Mouse (Mus musculus): ENCODE data around the gene Ncoa5. TPM values are rescaled to one million over a fixed set of nuclear protein-coding genes. Genes with fewer than 3 reads are reported as not detected.

Ncoa5 gene
- polyA plus RNA-seq, 1 experiment from 2014 or later = 79.5 TPM

DNA sequence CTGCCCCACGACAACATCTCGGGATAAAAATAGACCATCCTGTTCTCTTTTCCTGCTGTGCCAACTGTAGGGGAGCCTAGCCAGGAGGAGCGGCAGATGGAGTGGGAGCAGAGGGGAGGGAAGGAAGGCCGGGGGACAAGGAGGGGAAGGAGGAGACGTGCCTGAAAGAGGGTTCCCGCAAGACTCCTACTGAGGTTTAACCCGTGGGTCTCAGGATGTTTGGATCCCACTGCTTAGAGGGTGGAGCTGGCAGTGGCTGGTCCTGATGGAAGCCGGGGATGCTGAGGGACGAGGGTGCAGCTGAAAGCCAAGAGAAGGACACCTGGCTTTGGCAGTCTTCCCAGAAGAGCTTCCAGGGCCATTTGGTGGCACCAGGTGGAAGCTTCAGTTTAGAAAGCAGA is 38.7 kb upstream of the Ncoa5 start:
- H3K27ac ChIP-seq (ENCODE audit: low read depth, low read length) = no peak overlapping the region
- peaks cover 11% of the 10 kb centered on the region for H3K4me1 ChIP-seq (replicated peaks; ENCODE audit: control insufficient read depth, insufficient read depth, low read length)
- 22% methylated on average over 9 of the region's 9 CpGs for whole genome bisulfite sequencing
- ATAC-seq (ENCODE audit: low FRiP score) = no peak
- no peak overlapping the region for H3K4me2 ChIP-seq (replicated peaks; ENCODE audit: low read depth, low read length)
- H3K36me3 ChIP-seq (ENCODE audit: control insufficient read depth, insufficient read depth, low read length) = no peaks in the 10 kb centered on the region
- no peak for DNase-seq (ENCODE audit: low spot score)
- no peak overlapping the region for H3K4me3 ChIP-seq (ENCODE audit: low read depth, low read length)
- H3K9me3 ChIP-seq (ENCODE audit: control insufficient read depth, low read length) = no peaks in the 10 kb centered on the region
- H3K27me3 ChIP-seq (ENCODE audit: control insufficient read depth, insufficient read depth, low read length) = peaks cover 22% of the 10 kb centered on the region
- H3K9ac ChIP-seq (ENCODE audit: low read depth, low read length) = no peak overlapping the region

- Histone ChIP-seq H3K9me3 (ENCODE audit: control insufficient read depth, low read length) (no peaks in the 10 kb centered on the region), H3K4me1 (replicated peaks; ENCODE audit: control insufficient read depth, insufficient read depth, low read length) (no peaks in the 10 kb centered on the region), H3K4me2 (replicated peaks; ENCODE audit: low read depth, low read length) (peak overlapping the region; percentile 28; the same call in 1 of the 2 replicates), H3K27me3 (ENCODE audit: control insufficient read depth, insufficient read depth, low read length) (peaks cover 10% of the 10 kb centered on the region), H3K36me3 (ENCODE audit: control insufficient read depth, insufficient read depth, low read length) (no peaks in the 10 kb centered on the region), H3K9ac (ENCODE audit: low read depth, low read length) (peak overlapping the region; percentile 19; the same call in 1 of the 2 replicates), H3K4me3 (ENCODE audit: low read depth, low read length) (no peak overlapping the region), H3K27ac (ENCODE audit: low read depth, low read length) (no peak overlapping the region)
- peak; percentile 84 for DNase-seq (ENCODE audit: low spot score)
- ATAC-seq (ENCODE audit: low FRiP score) = peak; percentile 35; the same call in 1 of the 2 replicates
- WGBS = 19% methylated on average over 23 of the region's 23 CpGs
Measured at GRCm38 (mm10) chr2:165070096-165070816, 35.6 kb upstream of the Ncoa5 start.

DNA sequence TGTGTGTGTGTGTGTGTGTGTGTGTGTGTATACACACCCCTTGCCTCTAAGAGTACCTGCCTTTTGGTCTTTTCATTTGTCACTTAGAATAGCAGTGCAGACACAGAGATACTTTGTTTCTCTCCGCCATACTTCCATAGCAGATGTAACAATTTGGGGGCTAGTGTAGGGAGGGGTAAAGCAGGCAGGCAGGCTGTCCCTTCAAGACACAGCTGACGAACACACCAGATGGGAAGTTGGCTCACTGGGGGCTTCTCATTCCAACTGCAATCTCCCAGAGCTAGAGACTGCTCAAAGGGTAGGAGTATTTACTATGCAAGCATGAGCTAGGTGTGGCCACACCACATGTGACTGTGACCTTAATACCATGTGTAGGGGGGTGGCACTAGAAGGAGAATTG is 34.1 kb upstream of the Ncoa5 start:
- Histone ChIP-seq H3K27ac (ENCODE audit: low read depth, low read length) (no peak overlapping the region), H3K9ac (ENCODE audit: low read depth, low read length) (no peak overlapping the region), H3K4me3 (ENCODE audit: low read depth, low read length) (no peak overlapping the region), H3K36me3 (ENCODE audit: control insufficient read depth, insufficient read depth, low read length) (no peaks in the 10 kb centered on the region), H3K9me3 (ENCODE audit: control insufficient read depth, low read length) (no peaks in the 10 kb centered on the region), H3K4me1 (replicated peaks; ENCODE audit: control insufficient read depth, insufficient read depth, low read length) (no peaks in the 10 kb centered on the region), H3K4me2 (replicated peaks; ENCODE audit: low read depth, low read length) (no peak overlapping the region), H3K27me3 (ENCODE audit: control insufficient read depth, insufficient read depth, low read length) (peaks cover 4% of the 10 kb centered on the region)
- DNase-seq (ENCODE audit: low spot score) (no peak), ATAC-seq (ENCODE audit: low FRiP score) (no peak)
- WGBS = 67% methylated on average over 2 of the region's 2 CpGs

- Histone ChIP-seq H3K9ac (ENCODE audit: low read depth, low read length) (no peak overlapping the region), H3K36me3 (ENCODE audit: control insufficient read depth, insufficient read depth, low read length) (no peaks in the 10 kb centered on the region), H3K4me3 (ENCODE audit: low read depth, low read length) (no peak overlapping the region), H3K9me3 (ENCODE audit: control insufficient read depth, low read length) (no peaks in the 10 kb centered on the region), H3K4me1 (replicated peaks; ENCODE audit: control insufficient read depth, insufficient read depth, low read length) (no peaks in the 10 kb centered on the region), H3K27ac (ENCODE audit: low read depth, low read length) (no peak overlapping the region), H3K4me2 (replicated peaks; ENCODE audit: low read depth, low read length) (no peak overlapping the region), H3K27me3 (ENCODE audit: control insufficient read depth, insufficient read depth, low read length) (no peaks in the 10 kb centered on the region)
- DNase-seq (ENCODE audit: low spot score) = no peak
- WGBS = 76% methylated on average over 7 of the region's 7 CpGs
- ATAC-seq (ENCODE audit: low FRiP score) = no peak
Measured at GRCm38 (mm10) chr2:165064489-165064888, 29.8 kb upstream of the Ncoa5 start.

DNA sequence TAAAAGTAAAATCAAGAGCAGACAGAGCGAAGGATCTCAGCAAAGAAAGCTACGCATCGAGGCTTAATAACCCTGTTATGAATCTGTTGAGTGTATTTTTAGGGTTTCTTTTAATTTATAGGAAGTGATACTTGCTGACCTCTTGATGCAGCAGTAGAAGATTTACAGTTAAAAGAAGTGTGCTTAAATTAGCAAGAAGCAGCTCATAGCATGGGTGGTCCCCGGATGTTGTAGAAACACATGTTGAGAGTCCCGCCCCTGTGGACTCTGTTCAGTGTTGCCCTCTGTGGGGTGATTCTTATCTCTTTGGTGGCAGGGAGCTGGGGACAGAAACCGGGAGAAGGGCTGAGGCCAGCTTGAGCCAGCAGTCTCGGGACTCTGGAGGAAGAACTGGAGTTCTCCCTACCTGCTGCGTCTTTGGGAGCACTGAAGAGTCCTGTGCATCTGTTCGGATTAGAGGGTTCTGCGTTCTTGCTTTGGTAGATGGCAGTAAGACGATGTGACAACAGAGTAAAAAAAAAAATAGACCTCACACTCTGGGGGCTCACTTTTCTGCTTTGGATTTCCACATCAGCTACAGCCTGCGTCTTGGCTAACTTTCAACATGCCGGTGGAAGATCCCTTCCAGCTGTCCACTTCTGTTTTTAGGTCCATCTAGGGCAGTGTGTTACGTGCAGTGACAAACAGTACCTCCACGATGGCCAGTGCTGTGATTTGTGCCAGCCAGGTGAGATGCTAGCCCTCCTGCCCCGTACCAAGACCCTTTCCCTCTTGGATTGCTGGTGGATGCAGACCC is 27.2 kb upstream of the Ncoa5 start:
- WGBS = 88% methylated on average over 16 of the region's 16 CpGs
- H3K9ac ChIP-seq (ENCODE audit: low read depth, low read length) = no peak overlapping the region
- no peaks in the 10 kb centered on the region for H3K36me3 ChIP-seq (ENCODE audit: control insufficient read depth, insufficient read depth, low read length)
- H3K27me3 ChIP-seq (ENCODE audit: control insufficient read depth, insufficient read depth, low read length) = no peaks in the 10 kb centered on the region
- H3K4me3 ChIP-seq (ENCODE audit: low read depth, low read length) = no peak overlapping the region
- ATAC-seq (ENCODE audit: low FRiP score) (no peak), DNase-seq (ENCODE audit: low spot score) (no peak)
- no peaks in the 10 kb centered on the region for H3K4me1 ChIP-seq (replicated peaks; ENCODE audit: control insufficient read depth, insufficient read depth, low read length)
- no peak overlapping the region for H3K4me2 ChIP-seq (replicated peaks; ENCODE audit: low read depth, low read length)
- no peak overlapping the region for H3K27ac ChIP-seq (ENCODE audit: low read depth, low read length)
- no peaks in the 10 kb centered on the region for H3K9me3 ChIP-seq (ENCODE audit: control insufficient read depth, low read length)

DNA sequence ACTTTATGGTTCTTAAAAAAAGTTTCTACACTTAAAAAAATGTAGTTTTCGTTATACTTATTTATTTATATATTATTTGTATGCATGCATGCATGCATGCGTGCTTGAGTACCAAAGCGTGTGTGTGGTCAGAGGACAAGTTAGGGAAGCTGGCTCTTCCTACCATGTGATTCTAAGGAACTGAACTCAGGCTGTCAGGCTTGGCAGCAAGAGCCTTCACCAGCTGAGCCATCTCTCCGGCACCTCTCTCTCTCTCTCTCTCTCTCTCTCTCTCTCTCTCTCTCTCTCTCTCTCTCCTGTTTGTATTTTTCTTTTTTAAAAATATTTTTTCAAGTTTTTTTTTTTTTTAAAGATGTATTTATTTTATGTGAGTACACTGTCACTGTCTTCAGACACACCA is 25.3 kb upstream of the Ncoa5 start:
- ATAC-seq (ENCODE audit: low FRiP score) (no peak), DNase-seq (ENCODE audit: low spot score) (no peak)
- no peak overlapping the region for H3K27ac ChIP-seq (ENCODE audit: low read depth, low read length)
- H3K4me1 ChIP-seq (replicated peaks; ENCODE audit: control insufficient read depth, insufficient read depth, low read length) = no peaks in the 10 kb centered on the region
- H3K36me3 ChIP-seq (ENCODE audit: control insufficient read depth, insufficient read depth, low read length) = no peaks in the 10 kb centered on the region
- H3K4me2 ChIP-seq (replicated peaks; ENCODE audit: low read depth, low read length) = no peak overlapping the region
- H3K27me3 ChIP-seq (ENCODE audit: control insufficient read depth, insufficient read depth, low read length) = 0 out of 2 replicates have a peak, but pooled peaks cover 2% of the 10 kb centered on the region
- no peak overlapping the region for H3K4me3 ChIP-seq (ENCODE audit: low read depth, low read length)
- WGBS = 95% methylated on average over 4 of the region's 4 CpGs
- H3K9ac ChIP-seq (ENCODE audit: low read depth, low read length) = no peak overlapping the region
- H3K9me3 ChIP-seq (ENCODE audit: control insufficient read depth, low read length) = no peaks in the 10 kb centered on the region

- Histone ChIP-seq H3K27me3 (ENCODE audit: control insufficient read depth, insufficient read depth, low read length) (0 out of 2 replicates have a peak, but pooled peaks cover 2% of the 10 kb centered on the region), H3K9me3 (ENCODE audit: control insufficient read depth, low read length) (no peaks in the 10 kb centered on the region), H3K9ac (ENCODE audit: low read depth, low read length) (no peak overlapping the region), H3K4me3 (ENCODE audit: low read depth, low read length) (no peak overlapping the region), H3K27ac (ENCODE audit: low read depth, low read length) (no peak overlapping the region), H3K36me3 (ENCODE audit: control insufficient read depth, insufficient read depth, low read length) (no peaks in the 10 kb centered on the region), H3K4me1 (replicated peaks; ENCODE audit: control insufficient read depth, insufficient read depth, low read length) (no peaks in the 10 kb centered on the region), H3K4me2 (replicated peaks; ENCODE audit: low read depth, low read length) (no peak overlapping the region)
- 81% methylated on average over 14 of the region's 14 CpGs for WGBS
- no peak for ATAC-seq (ENCODE audit: low FRiP score)
- DNase-seq (ENCODE audit: low spot score) = no peak
Measured at GRCm38 (mm10) chr2:165056377-165057085, 21.9 kb upstream of the Ncoa5 start.

GRCm38 (mm10) chr2:165055905-165056304 is 21.2 kb upstream of the Ncoa5 start:
- no peak for ATAC-seq (ENCODE audit: low FRiP score)
- 0 out of 2 replicates have a peak overlapping the region, but pooled peaks have one; percentile 15 for H3K9ac ChIP-seq (ENCODE audit: low read depth, low read length)
- no peaks in the 10 kb centered on the region for H3K9me3 ChIP-seq (ENCODE audit: control insufficient read depth, low read length)

More at GRCm38 (mm10) chr2:165055905-165056304, 21.2 kb upstream of the Ncoa5 start:
- H3K27me3 ChIP-seq (ENCODE audit: control insufficient read depth, insufficient read depth, low read length) = 0 out of 2 replicates have a peak, but pooled peaks cover 2% of the 10 kb centered on the region
- H3K4me2 ChIP-seq (replicated peaks; ENCODE audit: low read depth, low read length) = peak overlapping the region; percentile 31
- H3K4me1 ChIP-seq (replicated peaks; ENCODE audit: control insufficient read depth, insufficient read depth, low read length) = no peaks in the 10 kb centered on the region
- no peaks in the 10 kb centered on the region for H3K36me3 ChIP-seq (ENCODE audit: control insufficient read depth, insufficient read depth, low read length)
- H3K27ac ChIP-seq (ENCODE audit: low read depth, low read length) = no peak overlapping the region
- WGBS = 8% methylated on average over 7 of the region's 7 CpGs
- peak overlapping the region; percentile 12; the same call in 1 of the 2 replicates for H3K4me3 ChIP-seq (ENCODE audit: low read depth, low read length)
- DNase-seq (ENCODE audit: low spot score) = no peak
